Mouse (Mus musculus) fat pad, adult 2 months (tissue): Measurements from ENCODE around the gene Fam126a.
"Not testable (repeated sequence)": the region's sequence is repeated elsewhere in the genome, so short reads cannot be mapped to it uniquely, and the experiment has no call there.

Source experiments
- DNase-seq: peaks from one replicate; pipeline ENCODE4 v3.0.0-alpha.2; 2011; ENCODE audit warnings: low read depth, low spot score; ENCODE audit errors: extremely low read depth

The Fam126a gene

GRCm38 (mm10) chr5:23909256-23909655 lies 121.2 kb downstream of the Fam126a start:
- DNase-seq: no peak

- DNase-seq: no peak
Observed at GRCm38 (mm10) chr5:23908486-23909090, 121.9 kb downstream of the Fam126a start.

- DNase-seq: no peak
Observed at GRCm38 (mm10) chr5:23902221-23902620, 128.3 kb downstream of the Fam126a start.

GRCm38 (mm10) chr5:23900190-23900589 lies 130.3 kb downstream of the Fam126a start:
- DNase-seq: no peak

- DNase-seq: no peak
Observed at GRCm38 (mm10) chr5:23893864-23894771, 136.4 kb downstream of the Fam126a start.

GRCm38 (mm10) chr5:23893156-23893863 lies 137.2 kb downstream of the Fam126a start:
- no peak for DNase-seq

- no peak for DNase-seq
Observed at GRCm38 (mm10) chr5:23890734-23891133, 139.8 kb downstream of the Fam126a start.

- no peak for DNase-seq
Observed at GRCm38 (mm10) chr5:23889461-23889860, 141.0 kb downstream of the Fam126a start.

- DNase-seq: no peak
Observed at GRCm38 (mm10) chr5:23887111-23887510, 143.4 kb downstream of the Fam126a start.

- DNase-seq: no peak
Observed at GRCm38 (mm10) chr5:23874457-23874856, 156.0 kb downstream of the Fam126a start.

- DNase-seq: no peak
Observed at GRCm38 (mm10) chr5:23872586-23872985, 157.9 kb downstream of the Fam126a start.

- not testable (repeated sequence) for DNase-seq
Observed at GRCm38 (mm10) chr5:23871323-23871722, 159.2 kb downstream of the Fam126a start.

- DNase-seq: no peak
Observed at GRCm38 (mm10) chr5:23865941-23866340, 164.5 kb downstream of the Fam126a start.
